Mouse (Mus musculus) MEL (cell line): ENCODE data around the gene Olfr993. TPM values are rescaled to one million over a fixed set of nuclear protein-coding genes. Genes with fewer than 3 reads are reported as not detected.

Experiments
- DNase-seq: peaks from one replicate; pipeline ENCODE4 v3.0.0; 2011; ENCODE audit warnings: low read depth, low spot score
- H3K27ac ChIP-seq: 2 replicates; pipeline ENCODE4 v1.5.1; 2012; ENCODE audit warnings: low read depth, mild to moderate bottlenecking, control low read depth, low read length, moderate library complexity; ENCODE audit not compliant: control insufficient read depth
- H3K27me3 ChIP-seq, 2 experiments: fragments of 150-350 bp in 1 of 2; sonication (generic) in 1 of 2; 2 replicates each; pipeline ENCODE4 v1.6.1; 2012; ENCODE audit warnings: low read length in 2 of 2, mild to moderate bottlenecking in 2 of 2, improper control_type of control experiment in 1 of 2, moderate library complexity in 1 of 2; ENCODE audit not compliant: insufficient read depth in 2 of 2, control insufficient read depth in 1 of 2
- H3K36me3 ChIP-seq, 2 experiments: 2 replicates each; pipeline ENCODE4 v1.6.1; 2012 to 2014; ENCODE audit warnings: low read length in 2 of 2, improper control_type of control experiment in 1 of 2, inconsistent platforms in 1 of 2, mild to moderate bottlenecking in 1 of 2; ENCODE audit not compliant: insufficient read depth in 2 of 2, control insufficient read depth in 1 of 2
- H3K4me1 ChIP-seq, 2 experiments: fragments of 150-350 bp in 1 of 2; sonication (generic) in 1 of 2; 2 replicates each; pipeline ENCODE4 v1.6.1; 2012; ENCODE audit warnings: low read length in 2 of 2, improper control_type of control experiment in 1 of 2, mild to moderate bottlenecking in 1 of 2; ENCODE audit not compliant: insufficient read depth in 2 of 2, control insufficient read depth in 1 of 2
- H3K4me3 ChIP-seq, 2 experiments: fragments of 150-350 bp in 1 of 2; sonication (generic) in 1 of 2; 2 replicates each; pipeline ENCODE4 v1.5.1; 2012; ENCODE audit warnings: low read depth in 2 of 2, low read length in 2 of 2, mild to moderate bottlenecking in 2 of 2, moderate library complexity in 2 of 2, control low read depth in 1 of 2, improper control_type of control experiment in 1 of 2; ENCODE audit not compliant: control insufficient read depth in 1 of 2, insufficient read depth in 1 of 2
- H3K79me2 ChIP-seq: 2 replicates; pipeline ENCODE4 v1.6.1; 2012; ENCODE audit warnings: mild to moderate bottlenecking, low read length, moderate library complexity; ENCODE audit not compliant: control insufficient read depth, poor library complexity, insufficient read depth
- H3K9ac ChIP-seq: 2 replicates; pipeline ENCODE4 v1.6.1; 2012; ENCODE audit warnings: low read depth, mild to moderate bottlenecking, control low read depth, low read length, moderate library complexity; ENCODE audit not compliant: control insufficient read depth, poor library complexity, severe bottlenecking
- H3K9me3 ChIP-seq: fragments of 150-350 bp; sonication (generic); replicated peaks from 2 replicates; pipeline ENCODE4 v1.6.1; 2012; ENCODE audit warnings: mild to moderate bottlenecking, low read length, improper control_type of control experiment, moderate library complexity; ENCODE audit not compliant: insufficient read depth
- BHLHE40 ChIP-seq: IDR thresholded peaks from 2 replicates; pipeline ENCODE4 v1.6.1; 2012; ENCODE audit warnings: low read depth, mild to moderate bottlenecking, inconsistent platforms, low read length, improper control_type of control experiment, borderline replicate concordance
- CHD2 ChIP-seq: IDR thresholded peaks from 2 replicates; pipeline ENCODE4 v1.6.1; 2011; ENCODE audit warnings: low read length, improper control_type of control experiment
- CTCF ChIP-seq, 3 experiments: IDR thresholded peaks in 2 of 3; conservative IDR thresholded peaks in 1 of 3; 2 replicates each; pipeline ENCODE4 v1.5.1; 2011 to 2012; ENCODE audit warnings: low read length in 3 of 3, low read depth in 2 of 3, mild to moderate bottlenecking in 2 of 3, improper control_type of control experiment in 1 of 3, inconsistent platforms in 1 of 3, mixed read lengths in 1 of 3, moderate library complexity in 1 of 3; ENCODE audit not compliant: control insufficient read depth in 1 of 3, insufficient read depth in 1 of 3, poor library complexity in 1 of 3, severe bottlenecking in 1 of 3
- EP300 ChIP-seq, 2 experiments: IDR thresholded peaks; 2 replicates each; pipeline ENCODE4 v1.6.1; 2011; ENCODE audit warnings: improper control_type of control experiment in 2 of 2, low read length in 2 of 2, low read depth in 1 of 2, mild to moderate bottlenecking in 1 of 2
- ETS1 ChIP-seq: IDR thresholded peaks from 2 replicates; pipeline ENCODE4 v1.6.1; 2012; ENCODE audit warnings: low read depth, mild to moderate bottlenecking, inconsistent platforms, low read length, improper control_type of control experiment, moderate library complexity
- MAFK ChIP-seq: IDR thresholded peaks from 2 replicates; pipeline ENCODE4 v1.6.1; 2011; ENCODE audit warnings: low read depth, mild to moderate bottlenecking, low read length, improper control_type of control experiment, borderline replicate concordance
- MXI1 ChIP-seq: IDR thresholded peaks from 2 replicates; pipeline ENCODE4 v1.6.1; 2011; ENCODE audit warnings: mild to moderate bottlenecking, low read depth, low read length, improper control_type of control experiment
- MYB ChIP-seq: IDR thresholded peaks from 2 replicates; pipeline ENCODE4 v1.6.1; 2011; ENCODE audit warnings: mild to moderate bottlenecking, low read depth, low read length, improper control_type of control experiment
- NRF1 ChIP-seq: IDR thresholded peaks from 2 replicates; pipeline ENCODE4 v1.6.1; 2014; ENCODE audit warnings: low read depth, mild to moderate bottlenecking, inconsistent platforms, low read length, improper control_type of control experiment, moderate library complexity; ENCODE audit not compliant: poor library complexity, insufficient read depth, severe bottlenecking
- POLR2AphosphoS2 ChIP-seq: IDR thresholded peaks from 2 replicates; pipeline ENCODE4 v1.6.1; 2011; ENCODE audit warnings: low read length, improper control_type of control experiment
- RCOR1 ChIP-seq: IDR thresholded peaks from 2 replicates; pipeline ENCODE4 v1.6.1; 2012; ENCODE audit warnings: low read depth, mild to moderate bottlenecking, inconsistent platforms, low read length, improper control_type of control experiment
- SMC3 ChIP-seq: IDR thresholded peaks from 2 replicates; pipeline ENCODE4 v1.6.1; 2011; ENCODE audit warnings: low read depth, low read length, improper control_type of control experiment
- TAL1 ChIP-seq: IDR thresholded peaks from 2 replicates; pipeline ENCODE4 v1.6.1; 2012; ENCODE audit warnings: mild to moderate bottlenecking, inconsistent platforms, low read length, moderate library complexity, mixed read lengths
- TBP ChIP-seq: IDR thresholded peaks from 2 replicates; pipeline ENCODE4 v1.8.0; 2011; ENCODE audit warnings: low read depth, low read length, improper control_type of control experiment
- TCF12 ChIP-seq: IDR thresholded peaks from 2 replicates; pipeline ENCODE4 v1.6.1; 2014; ENCODE audit warnings: low read depth, mild to moderate bottlenecking, inconsistent platforms, low read length, improper control_type of control experiment, moderate library complexity
- USF1 ChIP-seq: IDR thresholded peaks from 2 replicates; pipeline ENCODE4 v1.6.1; 2014; ENCODE audit warnings: low read depth, mild to moderate bottlenecking, inconsistent platforms, low read length, improper control_type of control experiment, moderate library complexity
- USF2 ChIP-seq, 2 experiments: IDR thresholded peaks; 2 replicates each; pipeline ENCODE4 v1.6.1; 2011 to 2012; ENCODE audit warnings: improper control_type of control experiment in 2 of 2, low read length in 2 of 2, borderline replicate concordance in 1 of 2, inconsistent platforms in 1 of 2, low read depth in 1 of 2, mild to moderate bottlenecking in 1 of 2; ENCODE audit not compliant: insufficient read depth in 1 of 2
- ZC3H11A ChIP-seq: IDR thresholded peaks from 2 replicates; pipeline ENCODE4 v1.6.1; 2012; ENCODE audit warnings: low read depth, mild to moderate bottlenecking, inconsistent platforms, low read length, improper control_type of control experiment
- ZKSCAN1 ChIP-seq: IDR thresholded peaks from 2 replicates; pipeline ENCODE4 v1.6.1; 2012; ENCODE audit warnings: low read depth, mild to moderate bottlenecking, inconsistent platforms, low read length, improper control_type of control experiment, moderate library complexity
- ZMIZ1 ChIP-seq: IDR thresholded peaks from 2 replicates; pipeline ENCODE4 v1.6.1; 2012; ENCODE audit warnings: low read depth, mild to moderate bottlenecking, inconsistent platforms, low read length, improper control_type of control experiment, moderate library complexity
- polyA plus RNA-seq, 2 experiments: library from polyadenylated mRNA; stranded (reverse) in 1 of 2; unstranded in 1 of 2; fragments of >175 nt in 1 of 2; fragments of >200 nt in 1 of 2; gene quantifications; 2 replicates each; pipeline versions ENCODE4 v1.2.1 to v1.2.4; 2012; ENCODE audit warnings: low replicate concordance in 2 of 2, low read depth in 1 of 2; ENCODE audit not compliant: insufficient read length in 2 of 2, insufficient read depth in 1 of 2, missing spikeins in 1 of 2
- total RNA-seq: library from RNA; depleted of rRNA; stranded (reverse); fragments of 300-350 nt; gene quantifications from 2 replicates; pipeline ENCODE4 v1.2.3, GENCODE M21; 2012; rRNA removed

Olfr993 gene
- total RNA-seq (not detected in 2 replicates), polyA plus RNA-seq (not detected)

GRCm38 (mm10) chr2:85414777-85415176 lies at the start of gene Olfr993:
Olfr993 (minus strand) TSS chr2:85414877.
- no peaks in the 10 kb centered on the region for H3K9me3 ChIP-seq
- H3K4me3 ChIP-seq, result no peak within 1 kb of the TSS
- H3K9ac ChIP-seq, result no peak within 1 kb of the TSS
- no peaks in the 10 kb centered on the region for H3K27me3 ChIP-seq
- no peak for DNase-seq
- no peaks in the 10 kb centered on the region for H3K79me2 ChIP-seq
- H3K4me1 ChIP-seq, result no peaks in the 10 kb centered on the region
- H3K36me3 ChIP-seq, result no peaks in the 10 kb centered on the region
- H3K27ac ChIP-seq, result no peak within 1 kb of the TSS
- no peak for TF ChIP-seq MAFK
- no peak for TF ChIP-seq TBP
- no peak for TF ChIP-seq TCF12
- TF ChIP-seq USF2 (IDR thresholded peaks at IDR 0.05; ENCODE audit: borderline replicate concordance in 1 of 2, insufficient read depth in 1 of 2, low read depth in 1 of 2, low read length in 2 of 2), result no peak
- TF ChIP-seq CTCF (IDR thresholded peaks at IDR 0.05 in 2 of 3, conservative IDR thresholded peaks at IDR 0.05 in 1 of 3; ENCODE audit: control insufficient read depth in 1 of 3, insufficient read depth in 1 of 3, low read depth in 2 of 3, low read length in 3 of 3, poor library complexity in 1 of 3, severe bottlenecking in 1 of 3), result no peak
- TF ChIP-seq NRF1, result no peak
- no peak for TF ChIP-seq ZMIZ1
- no peak for TF ChIP-seq EP300 (IDR thresholded peaks at IDR 0.05; ENCODE audit: low read depth in 1 of 2, low read length in 2 of 2)
- no peak for TF ChIP-seq MXI1
- no peak for TF ChIP-seq ZKSCAN1
- no peak for TF ChIP-seq USF1
- no peak for TF ChIP-seq ZC3H11A
- no peak for TF ChIP-seq TAL1
- TF ChIP-seq BHLHE40, result no peak
- no peak for TF ChIP-seq CHD2

- no peaks in the 10 kb centered on the region for H3K9me3 ChIP-seq
These were observed 28.9 kb upstream of the Olfr993 start, which contains the start of gene Olfr995 for GRCm38 (mm10) chr2:85443539-85443938. Olfr995 (minus strand) TSS chr2:85443639.

More at GRCm38 (mm10) chr2:85443539-85443938, 28.9 kb upstream of the Olfr993 start, which contains the start of gene Olfr995:
- Histone ChIP-seq H3K4me1 (no peaks in the 10 kb centered on the region), H3K27ac (no peak within 1 kb of the TSS), H3K4me3 (no peak within 1 kb of the TSS), H3K36me3 (no peaks in the 10 kb centered on the region), H3K9ac (no peak within 1 kb of the TSS), H3K27me3 (no peaks in the 10 kb centered on the region), H3K79me2 (no peaks in the 10 kb centered on the region)
- DNase-seq, result no peak
- TF ChIP-seq MYB (no peak), ETS1 (no peak), SMC3 (no peak), ZC3H11A (no peak), POLR2AphosphoS2 (no peak), RCOR1 (no peak), TBP (no peak)
